Mouse (Mus musculus): ENCODE measurements around the gene Rbpj.

- TF ChIP-seq POLR2A (IDR thresholded peaks at IDR 0.05; ENCODE audit: extremely low read depth, insufficient read depth, low read length) (no peak), CTCF (IDR thresholded peaks at IDR 0.05; ENCODE audit: extremely low read depth, insufficient read depth, low read length) (no peak)
Observed at GRCm38 (mm10) chr5:53678036-53678767, 212.2 kb downstream of the Rbpj start.
